Mouse (Mus musculus): ENCODE results near the gene Mgat3.

Gene Mgat3

GRCm38 (mm10) chr15:80175756-80176155, 2.2 kb downstream of the Mgat3 start:
- 45% methylated on average over 6 of the region's 6 CpGs for WGBS

- WGBS: 56% methylated on average over 7 of the region's 7 CpGs
Observed at GRCm38 (mm10) chr15:80181561-80181960, 8.0 kb downstream of the Mgat3 start.

- WGBS: 94% methylated on average over 4 of the region's 4 CpGs
Observed at GRCm38 (mm10) chr15:80182072-80182700, 8.7 kb downstream of the Mgat3 start.

GRCm38 (mm10) chr15:80188927-80189326, 15.4 kb downstream of the Mgat3 start:
- WGBS: 77% methylated on average over 5 of the region's 5 CpGs

- WGBS: 76% methylated on average over 4 of the region's 4 CpGs
Observed at GRCm38 (mm10) chr15:80190075-80190474, 16.6 kb downstream of the Mgat3 start.

- 76% methylated on average over 8 of the region's 8 CpGs for WGBS
Observed at GRCm38 (mm10) chr15:80191585-80192245, 18.2 kb downstream of the Mgat3 start.

GRCm38 (mm10) chr15:80192246-80192585, 18.7 kb downstream of the Mgat3 start:
- WGBS: 82% methylated on average over 6 of the region's 6 CpGs

- 76% methylated on average over 7 of the region's 7 CpGs for WGBS
Observed at GRCm38 (mm10) chr15:80192847-80193246, 19.3 kb downstream of the Mgat3 start.

GRCm38 (mm10) chr15:80199556-80199955, 26.0 kb downstream of the Mgat3 start:
- WGBS: 78% methylated on average over 2 of the region's 2 CpGs

- WGBS: 26% methylated on average over 6 of the region's 6 CpGs
Observed at GRCm38 (mm10) chr15:80202111-80202775, 28.7 kb downstream of the Mgat3 start.

- 54% methylated on average over 4 of the region's 4 CpGs for WGBS
Observed at GRCm38 (mm10) chr15:80203406-80203805, 29.9 kb downstream of the Mgat3 start.

- WGBS: 90% methylated on average over 3 of the region's 3 CpGs
Observed at GRCm38 (mm10) chr15:80206057-80206565, 32.6 kb downstream of the Mgat3 start.

- whole genome bisulfite sequencing: 54% methylated on average over 4 of the region's 4 CpGs
Observed at GRCm38 (mm10) chr15:80208446-80208845, 34.9 kb downstream of the Mgat3 start.

- WGBS: 18% methylated on average over 10 of the region's 10 CpGs
Observed at GRCm38 (mm10) chr15:80215716-80216479, 42.4 kb downstream of the Mgat3 start.

GRCm38 (mm10) chr15:80216480-80216820, 42.9 kb downstream of the Mgat3 start:
- 65% methylated on average over 9 of the region's 9 CpGs for WGBS

GRCm38 (mm10) chr15:80217476-80217875, 44.0 kb downstream of the Mgat3 start:
- 94% methylated on average over 10 of the region's 10 CpGs for WGBS

GRCm38 (mm10) chr15:80219211-80219610, 45.7 kb downstream of the Mgat3 start:
- WGBS: 56% methylated on average over 14 of the region's 14 CpGs

GRCm38 (mm10) chr15:80219705-80220657, 46.5 kb downstream of the Mgat3 start:
- WGBS: 60% methylated on average over 4 of the region's 4 CpGs

GRCm38 (mm10) chr15:80221031-80221430, 47.5 kb downstream of the Mgat3 start:
- 68% methylated on average over 8 of the region's 8 CpGs for WGBS

- 93% methylated on average over 7 of the region's 7 CpGs for WGBS
Observed at GRCm38 (mm10) chr15:80223751-80224150, 50.2 kb downstream of the Mgat3 start.

GRCm38 (mm10) chr15:80225208-80225607, 51.7 kb downstream of the Mgat3 start:
- WGBS: 27% methylated on average over 9 of the region's 9 CpGs

Data from cerebral cortex, adult 2 months (tissue).